Mouse (Mus musculus): ENCODE measurements at regions not wholly inside any gene's neighbourhood (a gene's known extent, or its start where the extent isn't known, plus 50 kb on each side); places are given as distances from the start of the nearest gene placed in this dataset.

GRCm38 (mm10) chrX:4899187-4899586, 52.7 kb upstream of the Btbd35f27 start:
- peak; percentile 71 to 78; a peak in 2 of 4 replicates for ATAC-seq (replicated peaks in 1 of 2; ENCODE audit: insufficient read depth in 1 of 2, low FRiP score in 2 of 2, low TSS enrichment in 1 of 2, low read depth in 1 of 2, poor library complexity in 2 of 2, severe bottlenecking in 2 of 2)

All from hematopoietic stem cell, adult 5-6 weeks (primary cell).